Mouse (Mus musculus): ENCODE measurements at regions not wholly inside any gene's neighbourhood (a gene's known extent, or its start where the extent isn't known, plus 50 kb on each side); places are given as distances from the start of the nearest gene placed in this dataset.

DNA sequence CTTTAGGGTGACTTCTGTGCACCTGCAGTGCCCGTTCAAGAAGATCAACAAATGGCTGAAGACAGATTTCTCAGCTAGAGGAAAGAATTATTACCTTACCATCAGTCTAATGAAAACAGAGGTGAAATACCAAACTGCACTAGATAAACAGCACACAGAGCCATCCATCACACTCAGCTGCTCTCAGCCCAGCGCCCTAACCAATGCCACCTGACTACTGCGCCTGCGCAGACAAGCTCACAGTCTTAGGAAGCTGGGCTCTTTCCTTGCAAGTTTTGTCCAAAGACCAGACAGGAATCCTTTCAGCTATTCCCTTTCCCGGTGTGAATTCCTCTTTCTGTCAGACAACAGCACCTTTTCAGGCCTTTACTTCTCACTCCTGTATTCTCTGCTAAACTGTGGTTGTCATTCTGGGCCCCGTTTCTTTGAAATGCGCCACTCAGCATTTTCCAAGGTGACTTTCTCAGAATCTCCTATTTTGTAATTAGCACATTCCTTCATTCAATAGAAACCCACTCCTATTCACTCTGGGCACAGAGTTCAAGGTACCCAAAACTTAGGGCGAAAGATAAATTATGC lies 292.8 kb downstream of the Mtx2 start:
- in situ Hi-C loops (cut with MboI; ENCODE audit: low pct_unique_long_range_greater_than_20kb in 1 of 2, low sequenced_read_pairs in 2 of 2, unreplicated experiment in 1 of 2): no loop called here

DNA sequence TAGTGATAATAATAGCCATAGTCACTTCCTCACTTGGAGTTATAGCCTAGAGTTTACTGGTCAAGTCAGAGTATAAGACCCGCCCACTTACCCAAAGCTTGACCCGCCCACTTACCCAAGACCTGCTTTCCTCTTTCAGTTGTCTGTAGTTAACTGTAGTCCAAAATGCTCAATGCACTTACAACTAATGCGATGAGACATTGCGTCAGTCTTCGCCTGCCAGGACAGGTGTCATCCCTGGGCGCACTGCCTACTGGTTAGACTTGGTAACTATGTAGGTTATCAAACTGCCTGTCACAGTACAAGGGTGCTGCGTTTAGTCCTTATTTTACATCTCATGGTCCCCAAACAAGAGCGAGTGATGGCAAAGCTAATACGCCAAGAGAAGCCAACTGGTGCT lies 294.0 kb downstream of the Mtx2 start:
- in situ Hi-C loops (cut with MboI; ENCODE audit: low pct_unique_long_range_greater_than_20kb in 1 of 2, low sequenced_read_pairs in 2 of 2, unreplicated experiment in 1 of 2): no loop called here

DNA sequence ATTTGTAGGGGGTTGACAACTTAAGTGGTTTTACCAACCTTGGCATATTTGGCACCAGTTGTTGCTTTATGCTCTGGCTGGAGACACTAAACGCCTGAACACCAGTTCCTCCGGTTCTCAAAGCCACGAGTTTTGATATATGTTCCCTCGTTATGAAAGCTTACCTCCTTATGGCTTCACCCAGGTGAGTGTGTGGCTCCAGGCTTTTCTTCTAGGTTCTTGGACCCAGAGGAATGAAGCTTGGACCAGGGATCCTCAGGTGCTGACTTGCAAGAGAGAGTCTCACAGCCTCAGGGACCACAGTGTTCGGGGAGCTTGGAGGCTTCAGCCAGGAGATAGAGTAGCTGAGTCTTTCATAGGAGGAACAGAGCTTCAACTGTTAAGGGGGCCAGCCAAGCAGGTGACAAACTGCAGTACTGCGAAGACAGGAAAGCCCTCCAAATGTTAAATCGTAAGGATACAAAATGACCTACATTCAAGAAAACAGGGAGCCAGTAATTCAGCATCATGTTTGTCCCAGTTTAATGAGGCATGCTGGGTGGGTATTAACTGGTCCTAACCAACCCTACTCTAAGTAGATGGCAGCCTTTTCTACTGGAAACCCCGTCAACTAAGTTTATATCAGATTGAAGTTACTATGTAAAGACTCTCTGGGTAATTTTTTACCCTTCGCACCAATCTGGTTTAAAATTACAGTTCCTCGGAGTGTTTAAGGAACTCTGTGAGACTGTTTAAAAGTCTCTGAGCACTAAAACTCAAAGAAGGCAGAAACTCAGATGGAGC lies 307.9 kb downstream of the Mtx2 start:
- in situ Hi-C loops (cut with MboI; ENCODE audit: low pct_unique_long_range_greater_than_20kb in 1 of 2, low sequenced_read_pairs in 2 of 2, unreplicated experiment in 1 of 2): no loop called here

DNA sequence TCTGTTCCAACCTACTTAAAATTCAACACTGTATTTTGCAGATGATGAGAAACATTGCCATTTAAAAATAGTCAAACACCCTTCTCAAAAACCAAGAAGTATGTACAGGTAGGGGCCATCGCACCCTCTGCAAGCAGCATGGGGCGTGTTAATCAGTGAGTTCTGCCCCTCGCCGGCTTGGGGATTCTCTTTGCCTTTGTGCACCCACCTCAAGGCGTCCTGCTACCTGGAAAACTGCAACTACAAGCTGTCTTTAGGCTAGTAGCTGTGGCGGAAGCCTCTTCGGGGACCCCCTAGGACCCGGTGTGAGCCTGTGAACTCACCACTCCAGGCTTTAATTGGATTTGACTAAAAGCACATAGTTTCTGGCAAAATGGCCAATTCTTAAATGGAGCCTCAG lies 311.0 kb downstream of the Mtx2 start:
- in situ Hi-C loops (cut with MboI; ENCODE audit: low pct_unique_long_range_greater_than_20kb in 1 of 2, low sequenced_read_pairs in 2 of 2, unreplicated experiment in 1 of 2): no loop called here

DNA sequence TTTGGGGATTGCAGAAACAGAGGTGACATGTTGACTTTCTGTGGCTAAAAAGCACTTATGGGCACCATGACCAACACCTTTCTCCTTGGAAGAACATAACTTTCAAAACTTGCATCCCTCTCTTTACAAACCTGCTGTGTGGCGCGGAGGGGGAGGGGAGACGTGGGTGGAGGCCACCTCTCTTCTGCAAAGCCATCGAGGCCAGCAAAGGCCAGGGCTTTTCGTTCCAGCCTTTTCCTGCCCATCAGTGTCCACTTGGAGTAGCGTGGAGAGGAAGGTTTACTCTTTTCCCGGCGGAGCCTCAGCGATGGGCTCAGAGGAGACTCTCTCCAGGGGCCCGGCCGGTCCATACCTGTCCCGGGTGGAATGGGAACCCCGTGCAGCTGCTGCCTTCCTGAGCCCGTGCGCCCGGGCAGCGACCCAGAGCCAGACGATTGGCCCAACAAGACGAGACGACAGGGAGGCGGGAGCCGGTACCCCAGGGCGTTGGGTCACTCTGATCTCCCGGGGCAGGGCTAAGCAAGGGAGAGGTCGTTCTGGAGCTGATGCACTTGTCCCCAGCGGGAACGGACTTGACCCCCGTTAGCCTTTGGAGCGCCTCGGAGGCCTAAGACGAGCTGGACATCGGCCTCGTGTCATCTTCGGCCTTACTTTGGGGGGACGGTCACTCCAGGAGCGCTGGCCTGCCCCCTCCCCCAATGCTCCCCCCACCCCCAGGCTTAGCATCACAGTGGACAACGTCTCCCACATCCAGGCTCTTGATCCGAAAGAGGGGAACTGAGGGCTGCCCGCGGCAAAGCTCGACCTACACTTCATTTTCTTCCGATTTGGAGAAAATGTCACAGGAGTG lies 311.8 kb downstream of the Mtx2 start:
- in situ Hi-C loops (cut with MboI; ENCODE audit: low pct_unique_long_range_greater_than_20kb in 1 of 2, low sequenced_read_pairs in 2 of 2, unreplicated experiment in 1 of 2): no loop called here

DNA sequence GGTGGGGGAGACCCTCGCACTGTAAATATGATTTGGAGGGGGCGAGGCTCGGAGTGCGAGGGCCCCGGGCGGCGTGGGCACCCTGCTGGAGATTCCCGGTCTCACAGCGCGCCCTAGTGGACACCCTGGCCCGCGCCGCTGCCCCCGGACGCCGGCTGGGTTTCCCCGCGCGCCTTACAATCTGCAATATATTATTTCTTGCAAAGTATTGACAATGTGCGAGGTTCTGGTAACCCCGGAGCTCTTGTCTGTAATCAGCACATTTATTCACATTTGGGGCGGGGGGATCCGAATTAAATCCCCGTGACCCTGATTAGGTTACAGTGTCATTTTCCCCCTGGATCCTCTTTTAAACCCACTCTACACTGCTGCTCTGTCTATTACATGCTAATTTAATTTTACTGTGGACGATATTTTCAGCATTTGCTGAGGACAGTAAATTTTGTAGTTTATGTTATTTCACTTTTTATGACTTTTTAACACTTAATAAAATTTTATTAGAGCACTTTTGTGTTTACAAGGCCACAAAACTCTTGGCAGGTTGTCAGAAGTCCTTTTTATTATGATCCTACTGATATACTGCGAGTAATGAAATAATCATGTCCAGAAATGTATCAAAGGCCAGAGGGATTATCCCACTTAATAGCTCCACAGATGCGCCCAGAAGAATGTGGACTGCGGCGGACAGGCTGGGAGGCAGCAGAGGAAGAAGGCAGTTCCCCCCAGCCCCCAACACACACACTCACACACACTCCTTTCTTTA lies 312.6 kb downstream of the Mtx2 start:
- in situ Hi-C loops (cut with MboI; ENCODE audit: low pct_unique_long_range_greater_than_20kb in 1 of 2, low sequenced_read_pairs in 2 of 2, unreplicated experiment in 1 of 2): no loop called here

DNA sequence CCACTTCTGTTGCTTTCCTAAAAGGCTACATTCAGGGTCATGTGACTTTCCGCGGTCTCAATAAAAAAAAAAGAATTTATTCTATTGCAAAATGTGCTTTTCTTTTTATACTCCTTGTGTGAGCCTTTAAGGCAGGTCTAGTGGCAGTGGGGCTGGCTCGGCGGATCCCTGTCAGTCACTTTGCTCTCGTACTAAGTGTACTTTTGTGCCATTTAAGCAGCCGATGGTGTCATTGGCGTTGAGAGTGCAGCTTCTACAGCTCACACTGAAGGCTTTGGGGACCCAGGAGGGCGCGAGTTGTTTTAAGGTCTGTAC lies 313.1 kb downstream of the Mtx2 start:
- in situ Hi-C loops (cut with MboI; ENCODE audit: low pct_unique_long_range_greater_than_20kb in 1 of 2, low sequenced_read_pairs in 2 of 2, unreplicated experiment in 1 of 2): no loop called here

DNA sequence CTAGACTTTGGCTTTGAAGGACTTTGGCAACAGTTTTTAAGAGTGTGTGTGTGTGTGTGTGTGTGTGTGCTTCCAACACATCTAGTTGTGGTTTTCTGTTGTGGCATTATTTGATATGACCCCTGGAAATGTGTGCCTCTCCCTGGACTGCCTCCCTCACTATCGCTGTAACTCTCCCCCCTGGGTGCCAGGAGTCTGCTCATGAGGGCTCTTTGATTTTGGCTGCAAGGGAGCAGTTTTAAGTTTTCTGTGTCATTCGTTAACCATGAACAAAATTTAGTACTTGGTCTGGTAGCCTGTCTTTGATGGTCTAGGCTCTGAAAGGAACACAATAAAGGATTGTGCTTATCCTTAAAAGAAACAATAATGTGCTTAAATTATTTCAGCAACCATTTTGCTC lies 313.9 kb downstream of the Mtx2 start:
- in situ Hi-C loops (cut with MboI; ENCODE audit: low pct_unique_long_range_greater_than_20kb in 1 of 2, low sequenced_read_pairs in 2 of 2, unreplicated experiment in 1 of 2): no loop called here

DNA sequence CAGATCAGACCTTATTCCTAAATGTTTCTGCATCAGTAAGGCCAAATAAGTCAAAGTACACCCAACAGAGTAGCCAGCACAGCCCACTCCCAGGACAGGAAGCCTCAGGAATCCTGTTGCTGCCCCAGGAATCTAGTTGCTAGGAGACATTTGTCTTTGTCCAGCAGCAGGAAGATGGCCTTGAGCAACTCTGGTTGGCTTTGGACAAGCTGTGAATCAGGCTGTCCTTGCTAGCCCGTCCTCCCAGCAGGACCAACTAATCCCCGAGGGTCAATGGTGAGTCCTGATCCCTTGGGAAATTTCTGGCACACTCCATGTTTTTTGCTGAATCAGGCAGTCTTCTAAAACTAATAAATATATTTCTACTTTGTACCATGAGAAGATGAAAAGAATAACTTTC lies 317.1 kb downstream of the Mtx2 start:
- in situ Hi-C loops (cut with MboI; ENCODE audit: low pct_unique_long_range_greater_than_20kb in 1 of 2, low sequenced_read_pairs in 2 of 2, unreplicated experiment in 1 of 2): loop anchor here (10.0 kb wide), 2 partner anchors 178 to 448 kb away; partner anchors contain the start of genes Hoxd10 (in 2 of the 2) and Hoxd9 (in 2 of the 2)

DNA sequence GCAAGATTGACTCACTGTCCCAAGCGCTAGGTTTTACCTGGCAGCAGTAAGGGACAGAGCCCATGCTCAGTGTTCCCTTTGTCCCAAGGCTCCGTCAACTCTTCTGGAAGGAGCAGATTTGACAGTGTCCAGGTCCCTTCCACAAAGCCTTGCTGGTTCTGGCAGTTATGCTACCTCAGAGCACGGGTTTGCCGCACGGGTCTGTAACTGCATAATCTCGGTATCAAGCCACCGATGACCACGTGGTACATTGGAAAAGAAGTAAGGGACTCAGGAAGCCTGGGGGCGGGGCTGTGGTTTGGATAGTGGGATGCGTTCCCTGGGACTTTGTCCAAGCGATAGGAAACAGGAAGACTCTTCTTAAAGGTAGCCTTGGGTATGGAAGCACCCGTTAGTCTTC lies 319.3 kb downstream of the Mtx2 start:
- in situ Hi-C loops (cut with MboI; ENCODE audit: low pct_unique_long_range_greater_than_20kb in 1 of 2, low sequenced_read_pairs in 2 of 2, unreplicated experiment in 1 of 2): loop anchor here (10.0 kb wide), 2 partner anchors 180 to 450 kb away; partner anchors contain the start of genes Hoxd10 (in 2 of the 2) and Hoxd9 (in 2 of the 2)

DNA sequence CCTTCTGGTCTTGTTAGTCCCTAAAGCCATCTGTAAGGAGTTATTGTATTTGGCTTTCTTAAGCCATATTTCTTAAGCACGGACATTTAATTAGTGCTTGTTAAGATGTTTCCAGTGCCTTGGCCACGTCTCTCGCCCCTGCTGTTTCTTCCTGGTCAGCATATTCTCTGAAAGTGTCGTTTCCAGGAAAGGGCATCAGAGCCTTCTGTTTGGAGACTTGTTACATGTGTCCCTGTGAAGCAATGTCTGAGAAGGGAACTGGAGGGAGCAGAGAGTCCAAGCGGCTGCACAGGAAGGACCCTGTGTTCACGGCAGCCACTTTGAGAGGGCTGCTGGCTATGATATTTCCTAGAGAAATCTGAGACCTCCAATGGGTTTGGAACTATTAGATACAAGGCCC lies 320.7 kb downstream of the Mtx2 start:
- in situ Hi-C loops (cut with MboI; ENCODE audit: low pct_unique_long_range_greater_than_20kb in 1 of 2, low sequenced_read_pairs in 2 of 2, unreplicated experiment in 1 of 2): loop anchor here (10.0 kb wide), 2 partner anchors 181 to 451 kb away; partner anchors contain the start of genes Hoxd10 (in 2 of the 2) and Hoxd9 (in 2 of the 2)

DNA sequence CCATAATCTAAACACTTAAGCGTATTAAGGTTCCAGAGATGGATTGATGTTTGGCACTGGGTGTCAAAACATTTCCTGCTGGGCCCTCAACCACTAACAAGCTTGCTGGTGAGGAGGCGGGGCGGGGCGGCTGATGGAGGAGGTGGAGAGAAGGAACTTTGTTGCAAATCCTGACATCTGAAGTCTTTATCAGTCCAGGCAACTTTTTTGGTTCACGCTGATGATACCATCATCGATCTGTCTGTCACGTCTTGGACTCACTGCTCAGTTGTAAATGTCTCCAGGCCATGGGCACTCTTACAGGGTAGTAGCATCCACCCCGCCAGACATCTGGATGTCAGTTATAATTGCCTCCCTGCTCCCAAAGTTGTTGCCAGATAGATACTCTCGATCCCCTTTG lies 321.8 kb downstream of the Mtx2 start:
- in situ Hi-C loops (cut with MboI; ENCODE audit: low pct_unique_long_range_greater_than_20kb in 1 of 2, low sequenced_read_pairs in 2 of 2, unreplicated experiment in 1 of 2): loop anchor here (10.0 kb wide), 2 partner anchors 183 to 453 kb away; partner anchors contain the start of genes Hoxd10 (in 2 of the 2) and Hoxd9 (in 2 of the 2)

DNA sequence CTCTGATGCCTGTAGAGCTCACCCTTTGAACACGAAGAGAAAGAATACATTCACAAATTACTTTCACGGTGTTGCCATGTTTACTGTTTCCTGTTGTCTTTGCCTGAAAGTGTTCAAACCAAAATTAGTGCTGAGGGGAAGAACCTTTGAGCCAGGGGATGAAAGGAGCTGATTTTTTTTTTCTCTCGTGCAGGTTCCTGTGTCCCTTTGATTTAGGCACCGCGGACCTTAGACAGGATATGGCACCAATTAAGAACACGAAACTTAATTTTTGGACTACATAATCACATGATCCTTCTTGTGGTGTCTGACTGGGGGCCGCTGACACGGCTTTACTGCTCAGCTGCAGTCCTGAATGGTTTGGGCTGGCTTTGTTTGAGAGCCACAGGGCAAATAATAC lies 322.4 kb downstream of the Mtx2 start:
- in situ Hi-C loops (cut with MboI; ENCODE audit: low pct_unique_long_range_greater_than_20kb in 1 of 2, low sequenced_read_pairs in 2 of 2, unreplicated experiment in 1 of 2): loop anchor here (10.0 kb wide), 2 partner anchors 183 to 453 kb away; partner anchors contain the start of genes Hoxd10 (in 2 of the 2) and Hoxd9 (in 2 of the 2)

DNA sequence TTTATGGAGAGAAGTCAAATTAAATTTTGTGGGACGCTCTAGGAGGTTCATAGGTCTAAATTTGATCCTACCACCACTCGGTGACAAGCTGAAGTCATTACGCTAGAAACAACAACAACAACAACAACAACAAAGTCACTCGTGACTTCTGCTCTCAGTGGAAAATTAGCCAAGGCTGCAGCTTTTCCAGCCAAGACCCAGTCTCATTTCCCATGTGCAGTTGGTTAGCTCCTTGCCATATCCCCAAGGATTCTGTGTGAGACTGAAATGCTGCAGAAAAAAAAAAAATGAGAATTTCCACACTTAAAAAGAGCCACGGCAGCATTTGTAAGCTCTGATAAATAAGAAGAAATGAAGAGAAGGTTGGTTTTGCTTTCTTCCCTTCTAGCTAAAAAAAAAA lies 323.4 kb downstream of the Mtx2 start:
- in situ Hi-C loops (cut with MboI; ENCODE audit: low pct_unique_long_range_greater_than_20kb in 1 of 2, low sequenced_read_pairs in 2 of 2, unreplicated experiment in 1 of 2): loop anchor here (10.0 kb wide), 2 partner anchors 184 to 454 kb away; partner anchors contain the start of genes Hoxd10 (in 2 of the 2) and Hoxd9 (in 2 of the 2)

DNA sequence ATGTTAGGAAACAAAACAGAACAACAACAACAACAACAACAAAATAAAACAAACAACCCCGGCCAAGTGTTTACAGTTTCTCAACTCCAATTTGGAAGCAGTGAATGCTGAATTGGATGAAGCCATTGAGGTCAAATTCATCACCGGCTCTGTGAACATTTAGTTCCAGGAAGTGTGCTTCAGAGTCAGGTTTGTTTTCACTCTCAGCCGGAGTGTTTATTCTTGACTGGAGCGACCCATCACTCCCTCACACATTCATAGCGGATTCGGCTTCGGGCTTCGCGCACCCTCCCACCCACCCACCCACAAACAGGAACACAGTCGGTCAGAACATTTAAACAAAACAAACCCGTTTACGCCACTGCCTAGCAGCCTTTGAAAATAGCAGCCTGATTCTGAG lies 324.0 kb downstream of the Mtx2 start:
- in situ Hi-C loops (cut with MboI; ENCODE audit: low pct_unique_long_range_greater_than_20kb in 1 of 2, low sequenced_read_pairs in 2 of 2, unreplicated experiment in 1 of 2): loop anchor here (10.0 kb wide), 2 partner anchors 185 to 455 kb away; partner anchors contain the start of genes Hoxd10 (in 2 of the 2) and Hoxd9 (in 2 of the 2)

DNA sequence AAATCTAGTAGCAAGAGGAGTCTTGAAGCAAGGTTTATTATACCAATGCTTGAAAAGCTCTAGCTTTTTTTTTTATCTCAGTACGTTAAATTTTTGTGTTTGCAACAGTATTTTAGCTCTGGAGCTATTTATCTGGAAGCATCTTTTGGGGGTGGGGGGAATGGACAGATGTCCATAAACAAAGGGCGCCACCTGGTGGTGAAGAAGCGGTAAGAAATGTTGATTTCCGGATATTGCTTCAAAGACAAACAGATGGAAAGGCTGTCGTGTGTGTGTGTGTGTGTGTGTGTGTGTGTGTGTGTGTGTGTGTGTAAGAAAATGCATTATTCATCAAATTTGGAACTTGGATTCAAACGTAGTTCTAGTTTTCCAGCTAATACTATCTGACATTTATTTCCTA lies 325.4 kb downstream of the Mtx2 start:
- in situ Hi-C loops (cut with MboI; ENCODE audit: low pct_unique_long_range_greater_than_20kb in 1 of 2, low sequenced_read_pairs in 2 of 2, unreplicated experiment in 1 of 2): no loop called here

DNA sequence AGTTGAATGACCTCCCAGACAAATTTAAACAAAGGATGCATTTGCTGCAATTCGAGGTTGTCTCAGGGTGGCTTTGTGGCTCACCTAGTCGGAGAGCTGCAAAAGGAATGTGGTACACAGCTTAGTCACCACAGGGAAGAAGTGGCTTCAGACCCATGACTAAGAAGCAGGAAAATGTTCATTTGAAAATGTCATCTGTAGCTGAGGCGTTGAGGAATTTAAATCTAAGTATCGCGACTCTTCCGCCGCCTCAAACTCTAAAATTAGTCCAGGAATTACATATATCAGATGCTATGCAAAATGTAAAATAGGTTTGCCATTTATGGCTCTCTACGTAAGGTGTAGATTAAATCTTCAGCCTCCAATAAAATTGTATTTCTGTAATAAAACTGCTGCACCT lies 325.9 kb downstream of the Mtx2 start:
- in situ Hi-C loops (cut with MboI; ENCODE audit: low pct_unique_long_range_greater_than_20kb in 1 of 2, low sequenced_read_pairs in 2 of 2, unreplicated experiment in 1 of 2): no loop called here

DNA sequence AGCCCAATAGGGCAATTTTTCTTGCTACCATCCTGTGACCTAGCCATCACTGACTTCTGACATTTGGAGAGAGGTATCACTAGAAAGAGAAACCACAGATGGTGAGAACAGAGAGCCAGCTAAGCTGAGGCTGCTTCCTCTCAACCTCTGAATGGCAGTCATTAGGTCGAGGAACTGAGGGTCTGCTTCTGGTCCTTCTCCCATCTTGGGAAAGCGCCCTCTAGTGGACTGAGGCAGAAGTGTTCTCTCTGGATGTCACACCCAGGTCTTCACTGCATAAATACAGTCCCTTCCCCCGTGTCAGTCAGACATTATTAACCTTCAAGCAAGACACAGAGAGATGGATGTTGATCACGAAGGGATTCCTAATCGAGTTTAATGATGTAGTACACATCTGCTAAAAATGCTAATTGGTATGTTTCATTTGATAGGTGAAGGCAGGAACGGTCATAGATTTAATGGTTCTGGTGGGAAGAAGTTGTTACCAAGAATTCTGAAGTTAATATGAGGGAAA lies 326.9 kb downstream of the Mtx2 start:
- in situ Hi-C loops (cut with MboI; ENCODE audit: low pct_unique_long_range_greater_than_20kb in 1 of 2, low sequenced_read_pairs in 2 of 2, unreplicated experiment in 1 of 2): no loop called here
